Mouse (Mus musculus): ENCODE results near the gene Eif1b. TPM values are rescaled to one million over a fixed set of nuclear protein-coding genes. Genes with fewer than 3 reads are reported as not detected.

The Eif1b gene
- polyA plus RNA-seq, 1 experiment from 2014 or later, result 112 TPM

DNA sequence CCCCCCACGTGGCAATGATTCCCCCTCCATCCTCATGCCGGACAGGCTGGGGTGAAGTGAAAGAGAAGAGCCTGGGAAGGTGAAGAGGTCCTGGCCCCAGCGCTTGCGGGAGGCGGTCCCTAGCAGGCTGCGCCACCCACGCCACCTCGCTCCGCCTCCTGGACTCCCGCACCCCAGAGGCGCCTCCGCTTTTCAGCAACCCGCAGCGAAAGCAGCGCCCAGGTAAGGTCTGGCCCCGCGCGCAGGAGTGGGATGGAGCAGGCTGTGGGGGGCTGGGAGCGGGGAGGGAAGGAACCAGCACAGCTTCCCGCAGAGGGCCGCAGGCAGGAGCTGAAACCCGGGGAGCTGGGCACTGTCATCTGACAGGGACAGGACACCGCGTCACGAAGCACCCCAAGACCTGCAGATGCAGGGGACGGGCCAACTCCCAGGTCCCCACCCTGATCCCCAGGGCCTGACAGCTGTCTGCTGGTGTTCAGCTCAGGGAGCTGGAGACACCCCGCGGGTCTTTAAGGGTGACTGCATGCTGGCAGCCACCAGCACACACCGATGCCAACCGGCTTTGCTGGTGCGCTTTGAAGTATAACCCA lies 47.7 kb downstream of the Eif1b start, which contains the start of gene Entpd3:
Gene Entpd3, plus strand, starts transcription at position 157 of the 590 bp plus-strand sequence.
- Histone ChIP-seq H3K9ac (ENCODE audit: low read length) (peak within 1 kb of the TSS; percentile 55), H3K36me3 (ENCODE audit: control insufficient read depth, insufficient read depth, low read length) (no peaks in the 10 kb centered on the region), H3K4me1 (replicated peaks; ENCODE audit: control insufficient read depth, insufficient read depth) (no peaks in the 10 kb centered on the region), H3K4me3 (ENCODE audit: low read depth, low read length) (peak within 1 kb of the TSS; percentile 43), H3K27ac (replicated peaks) (peak within 1 kb of the TSS; percentile 35; the same call in 1 of the 2 replicates), H3K9me3 (ENCODE audit: control insufficient read depth, low read length) (no peaks in the 10 kb centered on the region), H3K27me3 (ENCODE audit: control insufficient read depth, insufficient read depth, low read length) (no peaks in the 10 kb centered on the region), H3K4me2 (replicated peaks; ENCODE audit: low read depth) (peak within 1 kb of the TSS; percentile 79)
- TF ChIP-seq EP300 (optimal IDR thresholded peaks at IDR 0.05), result no peak
- no peak for TF ChIP-seq CTCF (IDR thresholded peaks at IDR 0.05; ENCODE audit: low read depth)
- WGBS, result 1% methylated on average over 30 of the region's 31 CpGs
- DNase-seq (ENCODE audit: low spot score), result peak; percentile 64
- ATAC-seq (ENCODE audit: low FRiP score, low TSS enrichment), result peak; percentile 63

- H3K9ac ChIP-seq (ENCODE audit: low read length), result no peak overlapping the region
- H3K27me3 ChIP-seq (ENCODE audit: control insufficient read depth, insufficient read depth, low read length), result no peaks in the 10 kb centered on the region
- H3K36me3 ChIP-seq (ENCODE audit: control insufficient read depth, insufficient read depth, low read length), result no peaks in the 10 kb centered on the region
- TF ChIP-seq EP300 (optimal IDR thresholded peaks at IDR 0.05), result no peak
- no peak for TF ChIP-seq CTCF (IDR thresholded peaks at IDR 0.05; ENCODE audit: low read depth)
- no peaks in the 10 kb centered on the region for H3K4me1 ChIP-seq (replicated peaks; ENCODE audit: control insufficient read depth, insufficient read depth)
- H3K4me2 ChIP-seq (replicated peaks; ENCODE audit: low read depth), result no peak overlapping the region
- no peak overlapping the region for H3K4me3 ChIP-seq (ENCODE audit: low read depth, low read length)
- no peak overlapping the region for H3K27ac ChIP-seq (replicated peaks)
- WGBS, result 50% methylated on average over 2 of the region's 2 CpGs
- no peak for DNase-seq (ENCODE audit: low spot score)
- H3K9me3 ChIP-seq (ENCODE audit: control insufficient read depth, low read length), result no peaks in the 10 kb centered on the region
- 0 out of 2 replicates have a peak, but pooled peaks have one; percentile 18 for ATAC-seq (ENCODE audit: low FRiP score, low TSS enrichment)
Measured at GRCm38 (mm10) chr9:120541411-120541810, 49.4 kb downstream of the Eif1b start.

GRCm38 (mm10) chr9:120542241-120542640 lies 50.2 kb downstream of the Eif1b start:
- Histone ChIP-seq H3K36me3 (ENCODE audit: control insufficient read depth, insufficient read depth, low read length) (no peaks in the 10 kb centered on the region), H3K9ac (ENCODE audit: low read length) (no peak overlapping the region), H3K4me1 (replicated peaks; ENCODE audit: control insufficient read depth, insufficient read depth) (no peaks in the 10 kb centered on the region), H3K27ac (replicated peaks) (no peak overlapping the region), H3K9me3 (ENCODE audit: control insufficient read depth, low read length) (no peaks in the 10 kb centered on the region), H3K27me3 (ENCODE audit: control insufficient read depth, insufficient read depth, low read length) (no peaks in the 10 kb centered on the region), H3K4me3 (ENCODE audit: low read depth, low read length) (no peak overlapping the region), H3K4me2 (replicated peaks; ENCODE audit: low read depth) (no peak overlapping the region)
- ATAC-seq (ENCODE audit: low FRiP score, low TSS enrichment) (peak; percentile 2; the same call in 1 of the 2 replicates), DNase-seq (ENCODE audit: low spot score) (no peak)
- TF ChIP-seq EP300 (optimal IDR thresholded peaks at IDR 0.05) (no peak), CTCF (IDR thresholded peaks at IDR 0.05; ENCODE audit: low read depth) (no peak)
- 20% methylated on average over 6 of the region's 6 CpGs for WGBS

Other genes with a start within 250 kb of the Eif1b start
- 0.38 and 0.42 TPM in 2 replicates for gene Myrip, start 190.7 kb upstream of the Eif1b start, polyA plus RNA-seq (2015; fragmentation: Nextera tagmentation; extraction: Ambion mirVana)
- gene Entpd3, start 47.6 kb downstream of the Eif1b start, polyA plus RNA-seq (2015; fragmentation: Nextera tagmentation; extraction: Ambion mirVana), result 2.1 and 2.3 TPM in 2 replicates
- 742 and 777 TPM in 2 replicates for gene Rpl14, start 79.2 kb downstream of the Eif1b start, polyA plus RNA-seq (2015; fragmentation: Nextera tagmentation; extraction: Ambion mirVana)

Data from stomach, postnatal 0 days (tissue).